Mouse (Mus musculus) c-Kit-positive CD71-negative TER-119-negative erythroid progenitor cells, embryonic 14.5 days (primary cell): ENCODE data around the gene Layn.

Experiments used
- DNase-seq: peaks from one replicate; pipeline ENCODE4 v3.0.0-alpha.2; 2013; ENCODE audit warnings: low read depth

The Layn gene

GRCm38 (mm10) chr9:51032291-51032690, 44.6 kb downstream of the Layn start:
- DNase-seq = no peak

- DNase-seq = no peak
Observed at GRCm38 (mm10) chr9:51031603-51032002, 45.3 kb downstream of the Layn start.

GRCm38 (mm10) chr9:51030147-51030546, 46.7 kb downstream of the Layn start:
- DNase-seq = no peak

GRCm38 (mm10) chr9:51026952-51027351, 49.9 kb downstream of the Layn start:
- DNase-seq = no peak

GRCm38 (mm10) chr9:51021123-51021795, 55.6 kb downstream of the Layn start:
- DNase-seq = no peak

- DNase-seq = no peak
Observed at GRCm38 (mm10) chr9:51020351-51020750, 56.5 kb downstream of the Layn start.

GRCm38 (mm10) chr9:51019670-51020069, 57.2 kb downstream of the Layn start:
- no peak for DNase-seq

- no peak for DNase-seq
Observed at GRCm38 (mm10) chr9:51015732-51016131, 61.2 kb downstream of the Layn start.

GRCm38 (mm10) chr9:51013644-51014043, 63.2 kb downstream of the Layn start:
- no peak for DNase-seq

GRCm38 (mm10) chr9:51009656-51009950, 67.3 kb downstream of the Layn start:
- DNase-seq = no peak

GRCm38 (mm10) chr9:51008841-51009655, 67.8 kb downstream of the Layn start, which contains the start of gene Sik2:
Sik2 (minus strand) TSS chr9:51009073.
- DNase-seq = peak; percentile 88

GRCm38 (mm10) chr9:51008068-51008840, 68.6 kb downstream of the Layn start:
- DNase-seq = no peak

GRCm38 (mm10) chr9:51007726-51008067, 69.2 kb downstream of the Layn start:
- no peak for DNase-seq

- peak; percentile 77 for DNase-seq
Observed at GRCm38 (mm10) chr9:51006846-51007245, 70.0 kb downstream of the Layn start.
